Mouse (Mus musculus) small intestine, adult 2 months (tissue): ENCODE measurements around the gene Dapl1.

Experiments
- CTCF ChIP-seq: fragments of 200-500 bp; IDR thresholded peaks from 2 replicates; pipeline ENCODE4 v1.5.1; 2012; ENCODE audit warnings: low read depth, mild to moderate bottlenecking, control low read depth, inconsistent platforms, low read length, moderate library complexity, mixed read lengths; ENCODE audit not compliant: insufficient replicate concordance, insufficient read length; ENCODE audit errors: extremely low read depth
- POLR2A ChIP-seq: fragments of 200-500 bp; IDR thresholded peaks from 2 replicates; pipeline ENCODE4 v1.6.1; 2012; ENCODE audit warnings: low read depth, mild to moderate bottlenecking, control low read depth, inconsistent platforms, low read length, moderate library complexity

DNA sequence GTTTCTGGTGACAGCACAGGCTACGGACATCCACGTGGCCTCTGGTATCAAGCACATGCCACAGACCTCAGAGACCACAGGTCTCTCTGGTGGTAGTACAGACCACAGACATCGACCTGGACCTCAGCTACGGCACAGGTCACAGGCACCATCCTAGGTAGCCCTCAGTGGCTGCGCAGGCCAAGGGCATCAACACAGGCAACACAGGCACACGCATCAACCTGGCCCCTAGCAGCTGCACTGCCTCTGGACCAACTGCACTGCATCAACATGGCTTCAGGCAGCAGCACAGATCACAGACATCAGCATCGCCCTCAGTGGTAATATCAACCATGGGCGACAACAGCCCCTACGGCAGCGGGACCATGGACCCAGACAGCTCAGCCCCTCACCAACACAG is 36.2 kb downstream of the Dapl1 start:
- TF ChIP-seq POLR2A (no peak), CTCF (no peak)
